Mouse (Mus musculus) myocyte (in vitro differentiated cells): ENCODE data around the gene Padi2. TPM values are rescaled to one million over a fixed set of nuclear protein-coding genes. Genes with fewer than 3 reads are reported as not detected.
A peak's percentile ranks its signal among the peaks of the same experiment; 100 is the strongest.

Source experiments
- H3K27me3 ChIP-seq: one replicate; pipeline ENCODE4 v1.6.1; 2011; ENCODE audit not compliant: control insufficient read depth, insufficient read depth, insufficient read length
- H3K36me3 ChIP-seq: one replicate; pipeline ENCODE4 v1.6.1; 2011; ENCODE audit not compliant: control insufficient read depth, insufficient read depth
- H3K4me2 ChIP-seq: one replicate; pipeline ENCODE4 v1.6.1; 2011; ENCODE audit warnings: low read depth, control low read depth
- H3K4me3 ChIP-seq: one replicate; pipeline ENCODE4 v1.5.1; 2011; ENCODE audit warnings: mild to moderate bottlenecking, control low read depth, moderate library complexity
- H3K79me2 ChIP-seq: one replicate; pipeline ENCODE4 v1.6.1; 2011; ENCODE audit not compliant: control insufficient read depth, insufficient read depth
- H3ac ChIP-seq: one replicate; pipeline ENCODE4 v1.6.1; 2011; ENCODE audit not compliant: control insufficient read depth, insufficient read length
- CEBPB ChIP-seq: IDR thresholded peaks from 2 replicates; pipeline ENCODE4 v1.6.1; 2011; ENCODE audit warnings: mild to moderate bottlenecking, moderate library complexity; ENCODE audit not compliant: poor library complexity, insufficient read depth, severe bottlenecking
- E2F4 ChIP-seq: IDR thresholded peaks from one replicate; pipeline ENCODE4 v1.6.1; 2011; ENCODE audit warnings: mild to moderate bottlenecking, control low read depth, moderate library complexity; ENCODE audit not compliant: insufficient read depth
- MAX ChIP-seq: IDR thresholded peaks from one replicate; pipeline ENCODE4 v1.6.1; 2011; ENCODE audit warnings: low read depth, mild to moderate bottlenecking, control low read depth
- MYOD1 ChIP-seq, 3 experiments: IDR thresholded peaks; one replicate each; pipeline ENCODE4 v1.6.1; 2011; ENCODE audit warnings: control low read depth in 2 of 3, low read depth in 2 of 3, mild to moderate bottlenecking in 2 of 3, moderate library complexity in 1 of 3; ENCODE audit not compliant: insufficient read length in 2 of 3, control insufficient read depth in 1 of 3
- MYOG ChIP-seq, 3 experiments: IDR thresholded peaks; one replicate each; pipeline ENCODE4 v1.6.1; 2011; ENCODE audit warnings: control low read depth in 2 of 3, low read depth in 2 of 3, mild to moderate bottlenecking in 2 of 3; ENCODE audit not compliant: insufficient read length in 2 of 3, control insufficient read depth in 1 of 3, insufficient read depth in 1 of 3
- POLR2A ChIP-seq: IDR thresholded peaks from one replicate; pipeline ENCODE4 v1.6.1; 2011; ENCODE audit warnings: low read depth, mild to moderate bottlenecking, control low read depth, moderate library complexity; ENCODE audit not compliant: insufficient read length
- POLR2AphosphoS2 ChIP-seq: IDR thresholded peaks from one replicate; pipeline ENCODE4 v1.6.1; 2011; ENCODE audit warnings: low read depth, control low read depth; ENCODE audit not compliant: insufficient read length
- REST ChIP-seq: IDR thresholded peaks from one replicate; pipeline ENCODE4 v1.6.1; 2011; ENCODE audit warnings: mild to moderate bottlenecking, control low read depth, moderate library complexity; ENCODE audit not compliant: insufficient read depth, insufficient read length
- SRF ChIP-seq: IDR thresholded peaks from one replicate; pipeline ENCODE4 v1.6.1; 2011; ENCODE audit warnings: low read depth; ENCODE audit not compliant: control insufficient read depth, insufficient read length
- TCF12 ChIP-seq: IDR thresholded peaks from one replicate; pipeline ENCODE4 v1.6.1; 2011; ENCODE audit warnings: mild to moderate bottlenecking, control low read depth; ENCODE audit not compliant: poor library complexity, insufficient read depth, severe bottlenecking
- TCF3 ChIP-seq: IDR thresholded peaks from one replicate; pipeline ENCODE4 v1.6.1; 2011; ENCODE audit warnings: low read depth, control low read depth; ENCODE audit not compliant: insufficient read length
- USF1 ChIP-seq: IDR thresholded peaks from one replicate; pipeline ENCODE4 v1.6.1; 2011; ENCODE audit warnings: low read depth, mild to moderate bottlenecking, control low read depth, moderate library complexity
- polyA plus RNA-seq: library from polyadenylated mRNA; unstranded; fragments of >200 nt; fragmentation: generic; extraction: Trizol; gene quantifications from one replicate; pipeline ENCODE4 v1.2.1, GENCODE M21; 2012; ENCODE audit warnings: missing spikeins

Padi2 gene
- polyA plus RNA-seq, 1 experiment = 20.7 TPM

- no peak overlapping the region for H3K4me3 ChIP-seq
- H3ac ChIP-seq = no peak overlapping the region
- H3K27me3 ChIP-seq = no peaks in the 10 kb centered on the region
- H3K36me3 ChIP-seq = no peaks in the 10 kb centered on the region
- no peaks in the 10 kb centered on the region for H3K79me2 ChIP-seq
- no peak for TF ChIP-seq TCF3
- no peak for TF ChIP-seq POLR2AphosphoS2
- no peak for TF ChIP-seq USF1
- TF ChIP-seq E2F4 = no peak
- no peak for TF ChIP-seq TCF12
- TF ChIP-seq REST = no peak
- no peak for TF ChIP-seq POLR2A
- TF ChIP-seq MYOG (IDR thresholded peaks at IDR 0.05; ENCODE audit: control insufficient read depth in 1 of 3, insufficient read depth in 1 of 3, insufficient read length in 2 of 3, low read depth in 2 of 3) = no peak
- no peak for TF ChIP-seq SRF
- no peak overlapping the region for H3K4me2 ChIP-seq
These were observed 27.0 kb upstream of the Padi2 start for GRCm38 (mm10) chr4:140879116-140879515.

- no peak overlapping the region for H3K4me2 ChIP-seq
- no peak for TF ChIP-seq USF1
- TF ChIP-seq TCF12 = peak; percentile 29
- peak; percentile 55 to 84 (median 69) for TF ChIP-seq MYOG (IDR thresholded peaks at IDR 0.05; ENCODE audit: control insufficient read depth in 1 of 3, insufficient read depth in 1 of 3, insufficient read length in 2 of 3, low read depth in 2 of 3)
- TF ChIP-seq TCF3 = peak; percentile 20
- no peak for TF ChIP-seq E2F4
- TF ChIP-seq CEBPB = no peak
- peak in 2 of 3 experiments; percentile 51 to 78 for TF ChIP-seq MYOD1 (IDR thresholded peaks at IDR 0.05; ENCODE audit: control insufficient read depth in 1 of 3, insufficient read length in 2 of 3, low read depth in 2 of 3)
- H3K27me3 ChIP-seq = no peaks in the 10 kb centered on the region
- H3K79me2 ChIP-seq = no peaks in the 10 kb centered on the region
- H3K36me3 ChIP-seq = no peaks in the 10 kb centered on the region
- no peak overlapping the region for H3ac ChIP-seq
- no peak overlapping the region for H3K4me3 ChIP-seq
These were observed 26.4 kb upstream of the Padi2 start for GRCm38 (mm10) chr4:140879739-140880138.

- H3K27me3 ChIP-seq = no peaks in the 10 kb centered on the region
- H3K4me2 ChIP-seq = no peak overlapping the region
- no peak overlapping the region for H3ac ChIP-seq
- H3K36me3 ChIP-seq = no peaks in the 10 kb centered on the region
- TF ChIP-seq MYOD1 (IDR thresholded peaks at IDR 0.05; ENCODE audit: control insufficient read depth in 1 of 3, insufficient read length in 2 of 3, low read depth in 2 of 3) (no peak), TCF3 (no peak), USF1 (no peak), CEBPB (no peak)
- no peak overlapping the region for H3K4me3 ChIP-seq
- H3K79me2 ChIP-seq = no peaks in the 10 kb centered on the region
These were observed 25.9 kb upstream of the Padi2 start for GRCm38 (mm10) chr4:140880207-140880606.

- Histone ChIP-seq H3K79me2 (no peaks in the 10 kb centered on the region), H3K4me2 (no peak overlapping the region), H3ac (no peak overlapping the region), H3K4me3 (no peak overlapping the region), H3K36me3 (no peaks in the 10 kb centered on the region), H3K27me3 (no peaks in the 10 kb centered on the region)
- TF ChIP-seq TCF12 = no peak
- TF ChIP-seq CEBPB = no peak
- TF ChIP-seq POLR2AphosphoS2 = no peak
- no peak for TF ChIP-seq TCF3
- no peak for TF ChIP-seq MYOD1 (IDR thresholded peaks at IDR 0.05; ENCODE audit: control insufficient read depth in 1 of 3, insufficient read length in 2 of 3, low read depth in 2 of 3)
- no peak for TF ChIP-seq POLR2A
- TF ChIP-seq SRF = no peak
- no peak for TF ChIP-seq REST
- no peak for TF ChIP-seq MAX
- no peak for TF ChIP-seq MYOG (IDR thresholded peaks at IDR 0.05; ENCODE audit: control insufficient read depth in 1 of 3, insufficient read depth in 1 of 3, insufficient read length in 2 of 3, low read depth in 2 of 3)
- TF ChIP-seq E2F4 = no peak
- TF ChIP-seq USF1 = no peak
These were observed 25.0 kb upstream of the Padi2 start for GRCm38 (mm10) chr4:140881026-140881670.

- Histone ChIP-seq H3K27me3 (no peaks in the 10 kb centered on the region), H3K79me2 (no peaks in the 10 kb centered on the region), H3K36me3 (no peaks in the 10 kb centered on the region), H3K4me2 (no peak overlapping the region), H3ac (no peak overlapping the region), H3K4me3 (no peak overlapping the region)
- TF ChIP-seq USF1 (no peak), POLR2A (no peak), MYOG (IDR thresholded peaks at IDR 0.05; ENCODE audit: control insufficient read depth in 1 of 3, insufficient read depth in 1 of 3, insufficient read length in 2 of 3, low read depth in 2 of 3) (peak; percentile 17 to 83 (median 41)), MYOD1 (IDR thresholded peaks at IDR 0.05; ENCODE audit: control insufficient read depth in 1 of 3, insufficient read length in 2 of 3, low read depth in 2 of 3) (peak in 2 of 3 experiments; percentile 43 to 94), TCF3 (peak; percentile 79), POLR2AphosphoS2 (no peak), REST (no peak), SRF (no peak), MAX (no peak), E2F4 (no peak)
These were observed 24.4 kb upstream of the Padi2 start for GRCm38 (mm10) chr4:140881771-140882170.
